ENCODE assay signal across 8 mouse cellular contexts in genomic region chr5:120605241-120605661, GRCm38 (mm10). TPM values are rescaled to one million over a fixed set of nuclear protein-coding genes. Genes with fewer than 3 reads are reported as not detected.
DNase-seq lines count a peak whose midpoint lies in the region; ATAC-seq and TF ChIP-seq lines count a peak whose summit lies in the region.

No protein-coding gene starts in this region.

- ATAC-seq in heart, embryonic 14.5 days (ENCODE audit: insufficient number of reproducible peaks, insufficient read depth, low FRiP score, low read depth) = no peak
- ATAC-seq in heart, embryonic 16.5 days (replicated peaks; ENCODE audit: extremely low read depth, insufficient read depth, low FRiP score) = 0 out of 2 replicates have a peak, but pooled peaks have one; percentile 25
- ATAC-seq in midbrain, embryonic 12.5 days (ENCODE audit: low FRiP score, low read depth) = peak; percentile 42; the same call in 1 of the 2 replicates

- intact Hi-C loops in heart, postnatal 14 days (cut with DNase I) = loop anchor here (1.0 to 10.0 kb wide), 3 partner anchors 83 to 460 kb away; no protein-coding TSS in a partner anchor

- no peak for DNase-seq in heart, postnatal 14 days
- peak; percentile 54 for DNase-seq in Muller cell, postnatal 12 days (ENCODE audit: inconsistent ontology term)
- no peak for DNase-seq in spleen, postnatal 14 days (ENCODE audit: low spot score in 2 of 2)
- DNase-seq in layer of hippocampus, adult 18-20 months (ENCODE audit: low spot score in 2 of 2) = no peak
- no peak for DNase-seq in thymus, adult 2 months

- peak overlapping the region; percentile 68 for H3K4me2 ChIP-seq in heart, embryonic 14.5 days (ENCODE audit: low read length)
- H3K4me2 ChIP-seq in heart, embryonic 16.5 days (ENCODE audit: low read depth, low read length) = peak overlapping the region; percentile 72
- peak overlapping the region; percentile 65 for H3K4me2 ChIP-seq in midbrain, embryonic 12.5 days (replicated peaks)

- no peaks in the 10 kb centered on the region for H3K27me3 ChIP-seq in heart, embryonic 14.5 days (ENCODE audit: control insufficient read depth, insufficient read depth, low read length)
- H3K27me3 ChIP-seq in heart, embryonic 16.5 days (ENCODE audit: control insufficient read depth, insufficient read depth, low read length) = no peaks in the 10 kb centered on the region
- no peaks in the 10 kb centered on the region for H3K27me3 ChIP-seq in midbrain, embryonic 12.5 days
- H3K27me3 ChIP-seq in thymus, adult 2 months (ENCODE audit: control insufficient read depth, insufficient read depth, low read length) = no peaks in the 10 kb centered on the region

- no peak for TF ChIP-seq CTCF in thymus, adult 2 months (IDR thresholded peaks at IDR 0.05; ENCODE audit: borderline replicate concordance, control insufficient read depth, extremely low read depth, insufficient read depth, low read length, poor library complexity)

- H3K4me1 ChIP-seq in heart, embryonic 14.5 days (ENCODE audit: control insufficient read depth in 2 of 2, insufficient read depth in 2 of 2, low read length in 2 of 2) = peaks cover 17 to 19% of the 10 kb centered on the region in 2 experiments
- H3K4me1 ChIP-seq in heart, embryonic 16.5 days (ENCODE audit: control insufficient read depth, insufficient read depth, low read length) = peaks cover 15% of the 10 kb centered on the region
- peaks cover 6% of the 10 kb centered on the region; the same call in 1 of the 2 replicates for H3K4me1 ChIP-seq in midbrain, embryonic 12.5 days
- peaks cover 6% of the 10 kb centered on the region for H3K4me1 ChIP-seq in thymus, adult 2 months (replicated peaks; ENCODE audit: control insufficient read depth, insufficient read depth, low read length)

- H3K9ac ChIP-seq in heart, embryonic 14.5 days (ENCODE audit: low read length) = 0 out of 2 replicates have a peak overlapping the region, but pooled peaks have one; percentile 27
- H3K9ac ChIP-seq in heart, embryonic 16.5 days (ENCODE audit: low read length) = peak overlapping the region; percentile 55
- peak overlapping the region; percentile 60 for H3K9ac ChIP-seq in midbrain, embryonic 12.5 days (replicated peaks)

- 0 out of 2 replicates have a peak, but pooled peaks cover 12% of the 10 kb centered on the region for H3K36me3 ChIP-seq in heart, embryonic 14.5 days (ENCODE audit: control insufficient read depth, insufficient read depth, low read length)
- H3K36me3 ChIP-seq in heart, embryonic 16.5 days (ENCODE audit: control insufficient read depth, insufficient read depth) = peaks cover 3% of the 10 kb centered on the region; the same call in 1 of the 2 replicates
- peaks cover 17% of the 10 kb centered on the region; the same call in 1 of the 2 replicates for H3K36me3 ChIP-seq in midbrain, embryonic 12.5 days
- H3K36me3 ChIP-seq in thymus, adult 2 months (ENCODE audit: control insufficient read depth, insufficient read depth, low read length) = no peaks in the 10 kb centered on the region

- 3% methylated on average over 10 of the region's 10 CpGs for WGBS in heart, embryonic 14.5 days
- WGBS in heart, embryonic 16.5 days = 3% methylated on average over 10 of the region's 10 CpGs
- WGBS in midbrain, embryonic 12.5 days = 4% methylated on average over 10 of the region's 10 CpGs
- WGBS in thymus, adult 2 months = 5% methylated on average over 10 of the region's 10 CpGs

- no peaks in the 10 kb centered on the region for H3K9me3 ChIP-seq in heart, embryonic 14.5 days (ENCODE audit: control insufficient read depth, low read length)
- H3K9me3 ChIP-seq in heart, embryonic 16.5 days (replicated peaks; ENCODE audit: control insufficient read depth, low read length) = no peaks in the 10 kb centered on the region
- no peaks in the 10 kb centered on the region for H3K9me3 ChIP-seq in midbrain, embryonic 12.5 days

- no peak; the same call in 1 of the 2 replicates for TF ChIP-seq POLR2A in thymus, adult 2 months (IDR thresholded peaks at IDR 0.05; ENCODE audit: control insufficient read depth, extremely low read depth, insufficient read depth, low read length, poor library complexity)

- peak overlapping the region; percentile 30 to 32 for H3K4me3 ChIP-seq in heart, embryonic 14.5 days (ENCODE audit: control insufficient read depth in 1 of 2, insufficient read depth in 1 of 2, low read depth in 1 of 2, low read length in 2 of 2)
- peak overlapping the region; percentile 40 for H3K4me3 ChIP-seq in heart, embryonic 16.5 days (ENCODE audit: low read length)
- H3K4me3 ChIP-seq in midbrain, embryonic 12.5 days = peak overlapping the region; percentile 38
- H3K4me3 ChIP-seq in thymus, adult 2 months (ENCODE audit: control insufficient read depth, insufficient read depth, low read length) = no peak overlapping the region

- H3K27ac ChIP-seq in heart, embryonic 14.5 days (replicated peaks in 1 of 2; ENCODE audit: control insufficient read depth in 1 of 2, insufficient read depth in 1 of 2, low read depth in 2 of 2, low read length in 2 of 2) = no peak overlapping the region
- H3K27ac ChIP-seq in heart, embryonic 16.5 days (ENCODE audit: low read length) = no peak overlapping the region
- H3K27ac ChIP-seq in midbrain, embryonic 12.5 days (replicated peaks) = peak overlapping the region; percentile 58
- H3K27ac ChIP-seq in thymus, adult 2 months (ENCODE audit: control insufficient read depth, insufficient read depth, low read length) = no peak overlapping the region

RNA-seq across cellular contexts. Expression of gene Rita1, which starts 7.1 kb away (rescaled TPM):
- 5.6 and 6.2 TPM in 2 replicates for polyA plus RNA-seq in heart, embryonic 14.5 days (2014; fragmentation: Nextera tagmentation; extraction: Ambion mirVana)
- 10 to 100 TPM; 15.1 to 18.3 TPM for total RNA-seq in heart, postnatal 14 days (2021)
- polyA plus RNA-seq in heart, embryonic 16.5 days (2015; fragmentation: Nextera tagmentation; extraction: Ambion mirVana) = 13.2 and 14.0 TPM in 2 replicates
- polyA plus RNA-seq in midbrain, embryonic 12.5 days (2016; fragmentation: Nextera tagmentation; extraction: Ambion mirVana) = 15.5 and 16.0 TPM in 2 replicates
- total RNA-seq in layer of hippocampus, adult 18-20 months (2021) = 10 to 100 TPM; 27.5 to 29.5 TPM
- 18.8 and 20.6 TPM in 2 replicates for polyA plus RNA-seq in thymus, adult 2 months (2012; rRNA removed)

RNA-seq across cellular contexts. Expression of gene Ddx54, which starts 7.3 kb away (rescaled TPM):
- polyA plus RNA-seq in heart, embryonic 14.5 days (2014; fragmentation: Nextera tagmentation; extraction: Ambion mirVana) = 17.9 and 18.9 TPM in 2 replicates
- total RNA-seq in heart, postnatal 14 days (2021) = 10 to 100 TPM; 20.4 to 22.5 TPM
- 30.2 and 35.0 TPM in 2 replicates for polyA plus RNA-seq in heart, embryonic 16.5 days (2015; fragmentation: Nextera tagmentation; extraction: Ambion mirVana)
- 51.8 and 53.0 TPM in 2 replicates for polyA plus RNA-seq in midbrain, embryonic 12.5 days (2016; fragmentation: Nextera tagmentation; extraction: Ambion mirVana)
- 10 to 100 TPM; 39.3 to 40.5 TPM for total RNA-seq in layer of hippocampus, adult 18-20 months (2021)
- polyA plus RNA-seq in thymus, adult 2 months (2012; rRNA removed) = 429 and 448 TPM in 2 replicates

RNA-seq across cellular contexts. Expression of gene Iqcd, which starts 16.4 kb away (rescaled TPM):
- polyA plus RNA-seq in heart, embryonic 14.5 days (2014; fragmentation: Nextera tagmentation; extraction: Ambion mirVana) = 0.43 TPM in 1 of 2 replicates, not detected in the other
- total RNA-seq in heart, postnatal 14 days (2021) = under 1 TPM in 1 of 2 experiments, not detected in 1; 0.15 TPM
- 0.36 and 0.42 TPM in 2 replicates for polyA plus RNA-seq in heart, embryonic 16.5 days (2015; fragmentation: Nextera tagmentation; extraction: Ambion mirVana)
- 0.60 and 1.7 TPM in 2 replicates for polyA plus RNA-seq in midbrain, embryonic 12.5 days (2016; fragmentation: Nextera tagmentation; extraction: Ambion mirVana)
- 1 to 10 TPM in 1 of 2 experiments, under 1 TPM in 1; 0.99 to 1.0 TPM for total RNA-seq in layer of hippocampus, adult 18-20 months (2021)
- 2.8 and 3.0 TPM in 2 replicates for polyA plus RNA-seq in thymus, adult 2 months (2012; rRNA removed)

RNA-seq across cellular contexts. Expression of gene Tpcn1, which starts 16.8 kb away (rescaled TPM):
- 14.5 and 17.1 TPM in 2 replicates for polyA plus RNA-seq in heart, embryonic 14.5 days (2014; fragmentation: Nextera tagmentation; extraction: Ambion mirVana)
- total RNA-seq in heart, postnatal 14 days (2021) = 10 to 100 TPM; 34.1 to 39.0 TPM
- polyA plus RNA-seq in heart, embryonic 16.5 days (2015; fragmentation: Nextera tagmentation; extraction: Ambion mirVana) = 14.5 TPM in 2 replicates
- polyA plus RNA-seq in midbrain, embryonic 12.5 days (2016; fragmentation: Nextera tagmentation; extraction: Ambion mirVana) = 12.9 and 14.2 TPM in 2 replicates
- 10 to 100 TPM; 33.9 to 37.0 TPM for total RNA-seq in layer of hippocampus, adult 18-20 months (2021)
- 203 and 208 TPM in 2 replicates for polyA plus RNA-seq in thymus, adult 2 months (2012; rRNA removed)

RNA-seq across cellular contexts. Expression of gene Cfap73, which starts 28.8 kb away (rescaled TPM):
- polyA plus RNA-seq in heart, embryonic 14.5 days (2014; fragmentation: Nextera tagmentation; extraction: Ambion mirVana) = not detected in 2 replicates
- total RNA-seq in heart, postnatal 14 days (2021) = not detected
- polyA plus RNA-seq in heart, embryonic 16.5 days (2015; fragmentation: Nextera tagmentation; extraction: Ambion mirVana) = 0.49 TPM in 1 of 2 replicates, not detected in the other
- not detected in 2 replicates for polyA plus RNA-seq in midbrain, embryonic 12.5 days (2016; fragmentation: Nextera tagmentation; extraction: Ambion mirVana)
- total RNA-seq in layer of hippocampus, adult 18-20 months (2021) = under 1 TPM; 0.61 to 0.82 TPM
- 0.15 and 0.33 TPM in 2 replicates for polyA plus RNA-seq in thymus, adult 2 months (2012; rRNA removed)
